Mouse (Mus musculus): ENCODE measurements around the gene Cirbp. TPM values are rescaled to one million over a fixed set of nuclear protein-coding genes. Genes with fewer than 3 reads are reported as not detected.

The Cirbp gene
- polyA plus RNA-seq, 1 experiment from 2014 or later = 87.0 TPM

DNA sequence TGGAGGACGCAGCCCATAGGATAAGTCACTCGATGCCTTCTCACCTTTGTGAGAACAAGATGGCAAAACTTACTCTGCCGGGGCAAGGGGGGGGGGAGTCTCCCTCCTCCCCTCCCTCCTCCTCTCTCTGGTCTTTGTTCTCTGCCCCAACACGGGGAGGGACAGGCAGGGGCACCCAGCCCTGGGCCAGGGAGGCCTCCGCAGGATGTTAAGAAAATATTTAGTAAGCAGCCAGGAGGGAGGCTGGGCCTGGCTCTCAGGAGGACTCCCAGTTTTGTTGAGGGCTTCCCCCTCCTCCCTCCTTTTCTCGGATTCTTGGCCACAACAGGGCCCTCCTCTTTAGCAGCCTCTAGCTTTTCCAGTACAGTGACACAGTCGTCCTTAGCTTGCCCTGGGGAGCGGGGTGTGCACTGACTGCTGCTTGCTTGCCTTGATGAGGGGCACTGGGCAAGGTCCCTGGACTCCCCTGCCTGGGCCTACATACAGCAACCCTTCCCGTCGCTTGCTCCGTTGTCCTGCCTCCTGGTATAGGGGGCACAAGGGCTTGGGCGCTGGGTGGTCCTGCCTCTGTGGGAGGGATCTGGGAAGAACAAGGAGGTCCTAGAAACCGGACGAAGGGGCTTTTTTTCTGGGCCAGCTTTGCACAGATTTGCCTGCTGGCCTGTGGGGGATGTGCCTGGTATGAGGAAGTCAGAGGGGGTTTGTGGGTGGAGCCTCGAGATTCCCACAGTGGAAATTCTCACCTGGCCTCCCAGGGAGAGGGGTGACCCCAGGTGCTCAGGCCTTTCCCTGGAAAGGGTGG is 13.5 kb upstream of the Cirbp start:
- Histone ChIP-seq H3K9me3 (ENCODE audit: low read length) (no peaks in the 10 kb centered on the region), H3K4me3 (ENCODE audit: low read depth, low read length) (peak overlapping the region; percentile 90), H3K27me3 (ENCODE audit: insufficient read depth, low read length) (no peaks in the 10 kb centered on the region), H3K27ac (ENCODE audit: low read depth) (peak overlapping the region; percentile 92), H3K4me1 (ENCODE audit: insufficient read depth) (peaks cover 52% of the 10 kb centered on the region), H3K4me2 (ENCODE audit: low read depth, low read length) (peak overlapping the region; percentile 96), H3K9ac (replicated peaks) (peak overlapping the region; percentile 70), H3K36me3 (replicated peaks; ENCODE audit: insufficient read depth, low read length) (peaks cover 54% of the 10 kb centered on the region)
- 20% methylated on average over 15 of the region's 15 CpGs for WGBS (ENCODE audit: insufficient replicate concordance)
- TF ChIP-seq EP300 (IDR thresholded peaks at IDR 0.05; ENCODE audit: low read depth) = no peak; the same call in 1 of the 2 replicates
- TF ChIP-seq CTCF (IDR thresholded peaks at IDR 0.05; ENCODE audit: low read depth) = no peak
- DNase-seq (no peak), ATAC-seq (no peak)

DNA sequence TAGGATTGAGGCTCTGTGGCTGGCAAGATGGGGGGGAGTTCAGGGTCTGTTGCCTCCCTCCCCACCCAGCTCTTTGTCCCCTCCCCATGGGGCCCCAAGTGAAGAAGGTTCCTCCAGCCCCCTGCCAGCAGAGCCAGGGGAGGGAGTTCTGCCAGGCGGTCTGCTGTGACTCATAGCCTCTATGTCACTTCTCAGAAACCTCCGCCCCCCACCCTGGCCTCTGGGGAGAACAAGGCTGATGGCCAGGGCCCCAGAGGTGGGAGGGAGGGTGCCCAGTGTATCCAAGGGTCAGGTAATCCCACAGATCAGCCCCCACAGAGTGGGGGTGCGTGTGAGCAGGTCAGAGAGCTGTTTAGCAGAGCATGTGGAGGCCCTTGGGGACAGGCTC is 12.9 kb upstream of the Cirbp start:
- no peak for TF ChIP-seq CTCF (IDR thresholded peaks at IDR 0.05; ENCODE audit: low read depth)
- TF ChIP-seq EP300 (IDR thresholded peaks at IDR 0.05; ENCODE audit: low read depth) = no peak
- ATAC-seq (no peak), DNase-seq (peak; percentile 74)
- no peaks in the 10 kb centered on the region for H3K27me3 ChIP-seq (ENCODE audit: insufficient read depth, low read length)
- peaks cover 58% of the 10 kb centered on the region for H3K36me3 ChIP-seq (replicated peaks; ENCODE audit: insufficient read depth, low read length)
- H3K4me3 ChIP-seq (ENCODE audit: low read depth, low read length) = peak overlapping the region; percentile 90
- H3K4me1 ChIP-seq (ENCODE audit: insufficient read depth) = peaks cover 50% of the 10 kb centered on the region
- WGBS (ENCODE audit: insufficient replicate concordance) = 37% methylated on average over 3 of the region's 3 CpGs
- peak overlapping the region; percentile 70 for H3K9ac ChIP-seq (replicated peaks)
- no peaks in the 10 kb centered on the region for H3K9me3 ChIP-seq (ENCODE audit: low read length)
- H3K4me2 ChIP-seq (ENCODE audit: low read depth, low read length) = peak overlapping the region; percentile 96
- H3K27ac ChIP-seq (ENCODE audit: low read depth) = peak overlapping the region; percentile 92

DNA sequence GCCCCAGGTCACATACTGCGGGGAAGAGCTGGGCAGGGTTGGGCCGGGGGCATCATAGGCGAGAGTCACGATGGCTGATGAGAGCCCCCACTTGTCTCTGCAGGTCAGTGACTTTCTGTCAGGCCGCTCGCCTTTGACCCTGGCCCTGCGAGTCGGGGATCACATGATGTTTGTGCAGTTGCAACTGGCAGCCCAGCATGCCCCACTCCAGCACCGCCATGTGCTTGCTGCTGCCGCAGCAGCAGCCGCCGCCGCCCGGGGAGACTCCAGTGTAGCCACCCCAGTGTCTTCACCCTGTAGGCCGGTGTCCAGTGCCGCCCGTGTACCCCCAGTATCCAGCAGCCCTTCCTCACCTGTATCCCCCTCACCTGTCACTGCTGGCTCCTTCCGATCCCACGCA is 12.1 kb upstream of the Cirbp start:
- Histone ChIP-seq H3K4me2 (ENCODE audit: low read depth, low read length) (peak overlapping the region; percentile 96), H3K4me3 (ENCODE audit: low read depth, low read length) (peak overlapping the region; percentile 90), H3K9me3 (ENCODE audit: low read length) (no peaks in the 10 kb centered on the region), H3K4me1 (ENCODE audit: insufficient read depth) (peaks cover 55% of the 10 kb centered on the region), H3K27ac (ENCODE audit: low read depth) (peak overlapping the region; percentile 92), H3K9ac (replicated peaks) (peak overlapping the region; percentile 70; the same call in 1 of the 2 replicates), H3K36me3 (replicated peaks; ENCODE audit: insufficient read depth, low read length) (peaks cover 58% of the 10 kb centered on the region), H3K27me3 (ENCODE audit: insufficient read depth, low read length) (no peaks in the 10 kb centered on the region)
- 79% methylated on average over 19 of the region's 19 CpGs for whole genome bisulfite sequencing (ENCODE audit: insufficient replicate concordance)
- ATAC-seq (no peak), DNase-seq (no peak)
- TF ChIP-seq CTCF (IDR thresholded peaks at IDR 0.05; ENCODE audit: low read depth) (no peak), EP300 (IDR thresholded peaks at IDR 0.05; ENCODE audit: low read depth) (0 out of 2 replicates have a peak, but pooled peaks have one; percentile 10)

DNA sequence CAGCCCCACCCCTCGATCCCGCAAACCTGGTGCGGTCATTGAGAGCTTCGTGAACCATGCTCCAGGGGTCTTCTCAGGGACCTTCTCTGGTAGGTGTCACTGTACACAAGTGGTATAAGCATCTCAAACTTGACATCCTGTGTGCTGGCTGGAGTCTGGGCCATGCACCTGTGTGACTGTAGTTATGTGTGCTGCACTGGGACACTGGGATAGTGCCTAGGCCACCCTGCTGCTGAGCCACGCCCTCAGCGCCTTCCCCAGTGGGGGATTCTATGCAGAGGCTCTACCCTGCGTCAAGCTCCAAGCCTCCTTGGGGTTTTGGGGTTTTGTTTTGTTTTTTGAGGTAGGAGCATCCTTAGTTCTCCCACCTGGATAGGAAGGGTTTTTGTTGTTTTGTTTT is 11.4 kb upstream of the Cirbp start:
- 87% methylated on average over 7 of the region's 7 CpGs for WGBS (ENCODE audit: insufficient replicate concordance)
- H3K27ac ChIP-seq (ENCODE audit: low read depth) = peak overlapping the region; percentile 19; the same call in 1 of the 2 replicates
- no peaks in the 10 kb centered on the region for H3K27me3 ChIP-seq (ENCODE audit: insufficient read depth, low read length)
- ATAC-seq (no peak), DNase-seq (no peak)
- TF ChIP-seq CTCF (IDR thresholded peaks at IDR 0.05; ENCODE audit: low read depth) (no peak), EP300 (IDR thresholded peaks at IDR 0.05; ENCODE audit: low read depth) (no peak)
- H3K4me3 ChIP-seq (ENCODE audit: low read depth, low read length) = no peak overlapping the region
- H3K9me3 ChIP-seq (ENCODE audit: low read length) = no peaks in the 10 kb centered on the region
- peaks cover 58% of the 10 kb centered on the region for H3K36me3 ChIP-seq (replicated peaks; ENCODE audit: insufficient read depth, low read length)
- H3K4me1 ChIP-seq (ENCODE audit: insufficient read depth) = peaks cover 62% of the 10 kb centered on the region
- no peak overlapping the region for H3K9ac ChIP-seq (replicated peaks)
- no peak overlapping the region for H3K4me2 ChIP-seq (ENCODE audit: low read depth, low read length)

DNA sequence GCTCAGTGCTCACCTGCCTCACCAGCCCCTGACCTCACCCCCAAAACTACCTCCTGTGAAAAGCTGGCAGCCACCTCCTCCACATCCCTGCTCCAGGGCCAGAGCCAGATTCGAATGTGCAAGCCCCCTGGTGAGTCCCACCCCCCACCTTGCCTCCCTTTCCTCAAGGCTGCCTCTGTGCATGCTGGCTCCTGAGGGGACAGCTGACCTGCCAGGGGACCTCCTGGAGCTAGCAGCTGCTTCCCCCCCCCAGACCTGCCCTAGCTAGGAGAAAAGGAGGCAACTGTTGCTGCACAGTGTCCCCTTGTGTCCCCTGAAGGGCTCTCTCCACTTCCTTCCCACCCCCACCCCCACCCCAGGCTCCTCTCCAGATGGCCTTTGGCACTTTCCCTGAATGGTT is 10.5 kb upstream of the Cirbp start:
- Histone ChIP-seq H3K4me3 (ENCODE audit: low read depth, low read length) (no peak overlapping the region), H3K4me1 (ENCODE audit: insufficient read depth) (peaks cover 68% of the 10 kb centered on the region), H3K27me3 (ENCODE audit: insufficient read depth, low read length) (no peaks in the 10 kb centered on the region), H3K36me3 (replicated peaks; ENCODE audit: insufficient read depth, low read length) (peaks cover 58% of the 10 kb centered on the region), H3K27ac (ENCODE audit: low read depth) (peak overlapping the region; percentile 92; the same call in 1 of the 2 replicates), H3K4me2 (ENCODE audit: low read depth, low read length) (no peak overlapping the region), H3K9me3 (ENCODE audit: low read length) (no peaks in the 10 kb centered on the region), H3K9ac (replicated peaks) (no peak overlapping the region)
- no peak for DNase-seq
- no peak for ATAC-seq
- no peak for TF ChIP-seq EP300 (IDR thresholded peaks at IDR 0.05; ENCODE audit: low read depth)
- no peak for TF ChIP-seq CTCF (IDR thresholded peaks at IDR 0.05; ENCODE audit: low read depth)
- 80% methylated on average over 1 of the region's 1 CpGs for WGBS (ENCODE audit: insufficient replicate concordance)

DNA sequence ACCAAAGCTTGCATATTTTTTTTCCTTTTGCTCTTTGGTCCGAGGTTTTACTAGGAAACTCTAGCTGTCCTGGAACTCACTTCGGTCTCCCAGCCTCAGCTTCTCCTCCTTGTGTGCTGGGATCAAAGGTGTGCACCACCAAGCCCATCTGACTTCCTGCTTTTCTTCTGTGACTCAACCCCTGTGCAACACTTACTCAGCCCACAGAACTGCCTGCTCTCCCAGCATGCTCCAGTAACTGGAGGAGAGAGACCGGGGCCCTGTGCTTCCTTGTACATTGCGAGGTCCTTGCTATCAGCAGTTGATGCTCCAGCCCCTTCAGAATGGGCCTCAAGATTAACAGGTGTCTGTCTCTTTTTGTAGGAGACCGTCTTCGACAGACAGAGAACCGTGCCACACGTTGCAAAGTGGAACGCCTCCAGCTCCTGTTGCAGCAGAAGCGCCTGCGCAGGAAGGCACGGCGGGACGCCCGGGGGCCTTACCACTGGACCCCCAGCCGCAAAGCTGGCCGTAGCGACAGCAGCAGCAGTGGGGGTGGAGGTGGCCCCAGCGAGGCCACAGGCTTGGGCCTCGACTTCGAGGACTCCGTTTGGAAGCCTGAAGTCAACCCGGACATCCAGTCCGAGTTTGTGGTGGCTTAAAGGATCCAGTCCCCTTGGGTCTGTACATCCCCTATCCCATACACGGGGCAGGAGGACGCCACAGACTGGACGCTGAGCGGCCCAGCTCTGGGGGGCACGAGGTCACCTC is 9.6 kb upstream of the Cirbp start:
- no peak overlapping the region for H3K4me2 ChIP-seq (ENCODE audit: low read depth, low read length)
- H3K9ac ChIP-seq (replicated peaks) = no peak overlapping the region
- no peaks in the 10 kb centered on the region for H3K9me3 ChIP-seq (ENCODE audit: low read length)
- WGBS (ENCODE audit: insufficient replicate concordance) = 80% methylated on average over 29 of the region's 29 CpGs
- H3K27ac ChIP-seq (ENCODE audit: low read depth) = peak overlapping the region; percentile 92
- ATAC-seq = no peak
- peaks cover 76% of the 10 kb centered on the region for H3K4me1 ChIP-seq (ENCODE audit: insufficient read depth)
- DNase-seq = no peak
- H3K36me3 ChIP-seq (replicated peaks; ENCODE audit: insufficient read depth, low read length) = peaks cover 58% of the 10 kb centered on the region
- TF ChIP-seq CTCF (IDR thresholded peaks at IDR 0.05; ENCODE audit: low read depth) = no peak
- TF ChIP-seq EP300 (IDR thresholded peaks at IDR 0.05; ENCODE audit: low read depth) = no peak
- H3K27me3 ChIP-seq (ENCODE audit: insufficient read depth, low read length) = no peaks in the 10 kb centered on the region
- no peak overlapping the region for H3K4me3 ChIP-seq (ENCODE audit: low read depth, low read length)
